ENCODE assay signal across 9 mouse cellular contexts in genomic region chr3:121964173-121964572, GRCm38 (mm10). TPM values are rescaled to one million over a fixed set of nuclear protein-coding genes. Genes with fewer than 3 reads are reported as not detected.
A peak's percentile ranks its signal among the peaks of the same experiment; 100 is the strongest.
DNase-seq lines count a peak whose midpoint lies in the region; TF ChIP-seq lines count a peak whose summit lies in the region.
"Had no signal": no experiment of that assay in that cellular context is flagged by ENCODE, and none has a peak within 500 bp of the region (broad histone marks: within the 10 kb centered on the region; RNA-seq: fewer than 3 reads in every experiment).

No protein-coding gene starts in this region.

- TF ChIP-seq CTCF in gastrocnemius, adult 2 months (IDR thresholded peaks at IDR 0.05): peak; percentile 84

- H3K4me3 ChIP-seq in gastrocnemius, adult 2 months: no peak overlapping the region
- no peak overlapping the region for H3K4me3 ChIP-seq in embryonic facial prominence, embryonic 10.5 days
- H3K4me3 ChIP-seq: stomach, embryonic 15.5 days had no signal

- no peaks in the 10 kb centered on the region for H3K9me3 ChIP-seq in embryonic facial prominence, embryonic 10.5 days
- H3K9me3 ChIP-seq: stomach, embryonic 15.5 days had no signal

- H3K27ac ChIP-seq in gastrocnemius, adult 2 months: no peak overlapping the region
- H3K27ac ChIP-seq in embryonic facial prominence, embryonic 10.5 days (replicated peaks): no peak overlapping the region
- H3K27ac ChIP-seq: stomach, embryonic 15.5 days had no signal

- peaks cover 20% of the 10 kb centered on the region for H3K4me1 ChIP-seq in embryonic facial prominence, embryonic 10.5 days

- no peaks in the 10 kb centered on the region for H3K36me3 ChIP-seq in embryonic facial prominence, embryonic 10.5 days (replicated peaks)
- H3K36me3 ChIP-seq: stomach, embryonic 15.5 days had no signal

- peak; percentile 24 for DNase-seq in gastrocnemius, adult 2 months
- no peak for DNase-seq in gastrocnemius, adult 8-10 months (ENCODE audit: low spot score in 2 of 2)
- peak; percentile 11 for DNase-seq in right cerebral cortex, postnatal 4 days
- DNase-seq in right cerebral cortex, postnatal 14 days: no peak
- peak; percentile 54 for DNase-seq in embryonic facial prominence, embryonic 10.5 days (ENCODE audit: low spot score)
- DNase-seq in lung, postnatal 10 days: peak; percentile 71
- peak; percentile 29 for DNase-seq in thymus, postnatal 4 days
- no peak for DNase-seq in frontal cortex, postnatal 25 days (ENCODE audit: low spot score in 2 of 2)

- H3K27me3 ChIP-seq in embryonic facial prominence, embryonic 10.5 days (replicated peaks; ENCODE audit: low read depth, poor library complexity, severe bottlenecking): 0 out of 2 replicates have a peak, but pooled peaks cover 4% of the 10 kb centered on the region
- H3K27me3 ChIP-seq: stomach, embryonic 15.5 days had no signal

- intact Hi-C loops in gastrocnemius, adult 2 months (cut with DNase I): loop anchor here (1.0 kb wide), 1 partner anchor 140 kb away; no protein-coding TSS in a partner anchor

RNA-seq across cellular contexts. Expression of gene Arhgap29, which starts 11.8 kb away (rescaled TPM):
- 10 to 100 TPM; 14.0 to 15.6 TPM for total RNA-seq in gastrocnemius, adult 2 months (2021)
- 10 to 100 TPM in 3 of 4 experiments, 1 to 10 TPM in 1; 8.9 to 12.8 (median 10.7) TPM for total RNA-seq in gastrocnemius, adult 8-10 months (2022)
- polyA plus RNA-seq in embryonic facial prominence, embryonic 10.5 days (2016; fragmentation: Nextera tagmentation; extraction: Ambion mirVana): 40.9 and 46.9 TPM in 2 replicates

Comparison
In these comparisons a context has a peak if more than half of its experiments do, and no peak if none do; other contexts are left out.
1. DNase-seq: peak in gastrocnemius, adult 2 months (single experiment), right cerebral cortex, postnatal 4 days (single experiment), embryonic facial prominence, embryonic 10.5 days (single experiment), lung, postnatal 10 days (single experiment) and thymus, postnatal 4 days (single experiment); none in gastrocnemius, adult 8-10 months (0 of 2), right cerebral cortex, postnatal 14 days (single experiment) and frontal cortex, postnatal 25 days (0 of 2).